Mouse (Mus musculus): ENCODE data around the gene Tns4. TPM values are rescaled to one million over a fixed set of nuclear protein-coding genes. Genes with fewer than 3 reads are reported as not detected.

Tns4 gene
- total RNA-seq, 4 experiments from 2014 or later: 0.28 to 1.3 (median 0.31) TPM

DNA sequence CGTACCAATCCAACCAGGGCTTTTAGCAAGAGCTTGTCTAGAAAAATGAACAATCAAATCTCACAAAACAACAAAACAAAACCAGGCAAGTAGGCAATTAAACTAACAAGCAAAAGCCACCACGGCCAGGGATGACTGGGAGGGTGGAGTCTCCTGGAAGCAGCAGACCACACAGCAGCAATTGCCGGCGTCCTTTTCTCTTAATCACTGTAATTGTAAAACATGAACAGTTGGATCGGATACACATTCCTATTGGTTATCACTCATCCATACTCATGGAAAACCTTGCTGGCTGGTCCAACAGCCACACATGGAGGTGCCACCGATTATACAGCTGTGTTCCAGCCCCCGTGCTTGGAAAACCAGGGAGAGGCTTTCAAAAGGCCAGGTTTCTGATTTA, 28.8 kb upstream of the Tns4 start:
- no peak for DNase-seq

DNA sequence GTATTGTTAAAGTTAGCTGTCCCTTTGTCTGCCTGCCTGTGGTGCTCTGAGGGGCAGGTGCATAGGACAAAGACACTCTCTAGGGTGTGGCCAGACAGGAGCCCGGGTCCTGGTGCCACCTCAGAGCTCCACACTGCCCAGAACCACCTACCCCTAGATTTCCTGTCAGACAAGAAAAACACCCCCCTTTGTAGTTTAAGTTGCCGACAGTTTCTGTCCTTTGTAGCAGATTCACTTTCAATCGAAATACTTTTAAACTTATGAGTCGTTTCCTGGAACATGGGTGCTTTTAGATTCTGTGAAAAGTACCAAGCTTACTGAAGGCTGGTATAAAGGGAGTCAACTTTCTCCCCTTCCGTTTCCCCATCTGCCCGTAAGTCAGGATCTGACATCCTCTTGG, 26.8 kb upstream of the Tns4 start:
- no peak for DNase-seq

DNA sequence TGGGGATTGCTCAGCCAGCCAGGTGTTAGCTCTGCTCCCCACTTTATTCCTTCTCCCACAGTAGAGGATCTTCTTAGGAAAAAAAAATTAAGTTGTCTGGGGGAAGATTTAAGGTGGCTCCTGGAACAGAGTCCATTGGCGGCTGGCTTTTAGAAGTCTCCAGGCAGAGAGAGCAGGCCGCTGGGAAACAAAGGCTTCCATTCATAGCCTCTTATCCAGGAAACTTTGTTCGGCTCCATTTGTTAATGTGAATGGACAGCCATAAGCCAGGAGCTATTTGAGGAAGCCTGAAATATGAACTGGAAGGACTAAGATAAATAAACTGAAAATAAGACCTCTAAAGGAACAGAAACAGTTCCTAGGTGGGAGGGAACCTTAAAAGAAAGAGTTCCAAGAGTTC, 24.0 kb upstream of the Tns4 start:
- DNase-seq: no peak

DNA sequence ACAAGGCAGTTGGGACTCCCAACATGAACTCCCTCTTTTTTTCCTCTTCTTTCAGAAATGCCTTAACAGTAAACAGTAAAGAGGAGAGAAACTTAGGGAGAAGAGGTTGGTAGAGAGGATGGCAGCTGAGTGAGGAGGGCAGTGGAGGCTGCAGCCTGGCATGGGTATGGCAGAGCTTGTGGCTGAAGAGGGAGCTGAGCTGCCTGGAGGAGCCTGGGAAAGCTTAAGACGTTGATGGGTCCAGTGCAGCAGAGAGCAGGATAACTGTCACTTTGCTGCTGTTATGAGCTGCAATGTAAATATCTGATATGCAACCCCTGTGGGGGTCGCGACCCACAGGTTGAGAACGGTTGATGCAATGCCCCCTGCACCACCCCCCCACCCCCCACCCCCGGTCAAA, 23.6 kb upstream of the Tns4 start:
- DNase-seq: no peak

DNA sequence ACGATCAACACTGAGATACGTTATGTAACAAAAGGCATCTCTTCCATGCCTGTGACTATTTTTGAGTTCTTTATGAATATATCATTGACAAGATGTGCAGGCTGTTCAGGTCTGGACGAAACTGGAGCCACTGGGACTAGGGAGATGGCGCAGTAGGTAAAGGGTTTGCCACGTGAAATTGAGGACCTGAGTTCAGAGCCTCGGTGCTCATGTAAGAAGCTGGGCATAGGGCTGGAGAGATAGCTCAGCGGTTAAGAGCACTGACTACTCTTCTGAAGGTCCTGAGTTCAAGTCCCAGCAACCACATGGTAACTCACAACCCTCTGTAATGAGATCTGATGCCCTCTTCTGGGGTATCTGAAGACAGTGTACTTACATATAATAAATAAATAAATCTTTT, 22.5 kb upstream of the Tns4 start:
- DNase-seq: no peak

DNA sequence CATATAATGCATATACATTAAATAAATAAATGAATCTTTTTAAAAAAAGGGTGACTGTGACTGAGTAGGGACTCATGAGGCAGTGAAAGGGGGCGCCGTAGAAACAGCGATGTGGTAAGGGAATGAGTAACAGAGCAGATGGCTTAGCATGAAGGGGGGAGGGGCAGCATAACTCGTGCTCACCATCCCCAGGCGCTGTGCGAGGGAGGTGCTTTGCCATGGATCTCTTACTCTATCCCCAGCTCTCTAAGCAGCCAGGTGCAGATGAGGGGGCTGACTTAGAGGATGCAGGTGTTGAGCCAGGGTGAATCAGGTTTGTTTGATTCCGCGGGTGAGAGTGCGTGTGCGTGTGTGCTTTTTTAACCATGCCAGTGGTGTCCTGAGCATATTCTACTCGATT, 22.0 kb upstream of the Tns4 start:
- no peak for DNase-seq

DNA sequence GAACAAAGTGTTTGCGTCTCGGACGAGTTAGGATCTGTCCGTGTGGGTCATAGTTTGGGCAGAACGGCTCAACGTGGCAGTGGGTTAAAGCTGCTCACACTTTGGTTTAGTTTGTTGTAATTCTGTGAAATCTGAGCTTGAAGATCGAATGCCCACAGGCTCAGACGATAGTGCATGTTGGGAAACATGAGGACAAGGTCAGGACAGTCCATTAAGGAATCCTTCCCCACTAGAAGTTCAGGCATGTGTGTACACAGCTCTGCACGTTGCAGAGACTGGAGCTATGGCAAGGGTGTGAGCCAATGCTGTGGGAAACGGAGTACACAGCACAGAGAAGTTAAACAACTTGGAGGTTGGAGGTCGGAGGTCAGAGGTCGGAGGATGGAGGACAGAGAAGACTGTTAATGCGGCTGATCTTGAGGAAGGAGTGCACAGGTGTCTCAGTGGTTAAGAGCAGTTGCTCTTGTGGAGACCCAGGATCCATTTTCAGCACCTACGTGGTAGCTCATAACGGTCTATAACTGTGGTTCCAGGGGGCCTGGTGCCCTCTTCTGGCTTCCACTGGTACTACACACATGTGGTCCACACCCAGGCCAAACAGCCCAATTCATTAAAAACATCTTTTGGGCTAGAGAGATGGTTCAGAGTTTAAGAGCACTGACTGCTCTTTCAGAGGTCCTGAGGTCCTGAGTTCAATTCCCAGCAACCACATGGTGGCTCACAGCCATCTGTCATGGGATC, 21.4 kb upstream of the Tns4 start:
- DNase-seq: no peak

DNA sequence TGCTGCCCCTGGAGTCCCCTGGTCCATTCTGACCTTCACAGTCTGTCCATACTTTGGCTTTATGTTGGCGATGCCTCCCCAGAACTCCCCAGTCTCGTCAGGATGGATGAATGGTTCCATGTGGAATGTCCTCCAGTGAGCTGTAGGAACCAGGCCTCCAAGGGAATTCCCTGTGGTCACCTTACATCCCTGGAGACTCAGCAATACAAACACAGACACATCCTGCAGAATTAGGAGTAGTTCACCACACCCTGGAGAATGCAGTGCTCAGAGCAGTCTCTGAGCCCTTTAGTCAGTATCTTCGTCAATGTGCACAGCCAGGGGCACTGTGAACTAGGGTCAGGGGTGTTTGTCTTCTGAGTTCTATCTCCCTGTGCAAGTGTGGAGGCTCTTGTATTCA, 19.2 kb upstream of the Tns4 start:
- DNase-seq: no peak

DNA sequence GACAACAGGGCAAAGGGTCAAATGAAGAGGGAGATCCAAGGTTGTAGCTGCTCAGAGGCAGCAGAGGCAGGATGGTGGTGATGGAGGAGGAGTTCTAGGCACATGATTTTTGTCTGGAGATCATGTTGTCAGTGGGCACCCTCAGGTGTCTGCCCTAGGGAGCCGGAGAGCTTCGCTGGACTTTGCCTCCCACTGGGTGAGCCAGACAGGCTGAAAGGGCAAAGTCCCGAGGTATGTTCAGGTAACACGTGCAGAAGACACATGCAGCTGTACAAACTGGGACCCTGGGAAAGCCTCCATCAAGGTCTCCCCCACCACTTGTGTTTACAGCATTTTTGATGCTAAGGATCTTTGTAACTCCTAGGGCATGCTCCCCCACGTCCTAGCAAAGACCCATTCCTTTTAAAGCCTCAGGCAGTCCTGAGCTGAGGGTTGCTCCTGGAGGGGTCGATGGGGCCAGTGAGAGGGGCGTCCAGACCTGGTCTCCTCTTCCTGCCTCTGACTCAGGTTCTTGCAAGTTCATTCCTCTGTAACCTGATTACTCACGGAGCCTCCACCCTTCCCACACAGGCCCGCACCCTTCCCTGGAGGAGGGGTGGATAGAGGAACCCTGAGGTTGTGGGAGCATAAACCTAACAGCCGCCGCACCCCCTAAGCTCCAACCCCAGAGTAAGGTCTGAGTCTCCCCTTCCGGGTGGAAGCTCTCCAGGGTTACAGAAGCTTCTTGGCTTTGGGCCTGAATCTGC, 17.0 kb upstream of the Tns4 start:
- no peak for DNase-seq

DNA sequence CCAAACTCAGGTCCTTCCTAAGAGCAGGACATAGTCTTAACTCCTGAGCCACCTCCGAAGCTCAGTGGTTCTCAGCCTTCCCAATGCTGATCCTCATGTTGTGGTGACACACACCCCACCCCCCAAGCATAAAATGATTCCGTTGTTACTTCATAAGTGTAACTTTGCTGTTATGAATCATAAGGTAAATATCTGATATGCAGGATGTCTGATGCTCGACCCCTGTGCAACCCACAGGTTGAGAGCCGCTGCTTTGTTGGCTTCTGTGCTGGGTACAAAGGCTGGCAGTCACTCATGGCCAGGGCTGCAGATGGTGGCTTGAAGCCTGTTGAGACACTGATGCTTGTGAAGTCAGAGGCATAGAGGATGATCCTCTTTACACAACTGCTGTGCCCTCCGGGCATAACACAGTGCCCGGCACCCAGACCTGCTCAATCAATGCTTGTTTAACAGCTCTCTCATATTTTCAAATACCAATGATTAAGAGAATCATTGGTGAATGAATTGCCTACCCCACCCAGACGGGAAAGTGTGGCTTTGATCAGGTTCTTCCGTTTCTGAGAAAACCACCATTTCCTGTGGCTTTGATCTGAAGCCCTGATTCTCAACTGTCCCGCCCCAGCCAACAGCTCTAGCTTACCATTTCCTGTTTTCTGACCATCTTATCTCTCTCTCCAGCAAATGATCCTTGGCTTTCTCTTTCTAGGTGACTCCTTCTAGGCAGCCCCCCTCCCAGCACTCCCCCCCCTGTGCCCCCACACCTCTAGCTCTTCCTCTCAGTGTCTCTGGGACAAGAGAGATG, 15.7 kb upstream of the Tns4 start:
- no peak for DNase-seq

DNA sequence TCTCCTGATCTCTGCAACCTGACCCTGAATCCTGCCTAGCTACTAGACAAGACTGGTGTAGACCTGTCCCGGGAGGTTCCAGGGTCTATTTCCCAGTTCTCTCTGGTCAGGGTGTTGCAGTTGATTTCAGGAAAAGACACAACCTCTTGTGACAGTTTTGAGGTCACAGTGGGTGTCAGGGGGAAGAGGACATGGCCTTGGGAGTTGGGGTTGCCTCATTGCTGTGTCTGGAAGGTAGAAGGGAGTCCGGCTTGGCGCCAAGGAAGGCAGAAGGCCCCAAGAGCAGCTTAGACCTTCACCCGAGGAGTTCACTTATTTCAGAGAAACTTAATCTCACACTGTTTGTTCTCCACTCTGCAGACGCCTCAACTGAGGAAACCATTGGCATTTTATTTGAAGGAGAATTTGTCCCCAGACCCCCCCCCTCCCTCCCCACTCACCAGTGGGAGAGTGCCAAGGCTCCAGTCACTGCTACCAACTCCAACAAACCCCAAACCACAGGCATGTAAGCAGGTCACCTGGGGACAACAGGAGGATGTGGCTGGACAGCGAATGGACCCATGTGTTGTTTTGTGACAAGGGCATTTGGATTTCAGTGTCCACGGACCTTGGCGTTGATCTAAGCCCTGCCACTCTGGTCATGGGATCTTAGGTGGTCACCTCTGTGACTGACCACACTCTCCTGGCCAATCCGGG, 13.6 kb upstream of the Tns4 start:
- DNase-seq: no peak

DNA sequence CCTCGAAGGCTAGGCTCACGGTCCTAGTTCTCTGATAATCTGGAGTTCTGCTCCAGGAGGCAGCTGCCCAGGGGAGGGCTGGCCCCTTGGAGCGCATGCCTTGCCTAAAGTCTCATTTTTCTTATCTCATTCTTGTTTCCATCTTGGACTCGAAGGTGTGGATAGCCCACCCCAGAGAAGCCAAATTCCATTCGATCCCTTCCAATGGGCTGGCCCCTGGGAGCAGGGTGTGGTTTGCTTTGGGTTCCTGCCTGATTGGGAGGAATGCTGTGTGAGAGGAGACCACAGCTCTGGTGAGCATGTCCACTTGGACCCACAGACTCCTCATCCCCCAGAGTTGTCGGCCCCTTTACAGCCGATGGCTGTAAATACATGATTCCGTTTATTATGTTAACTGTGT, 12.6 kb upstream of the Tns4 start:
- DNase-seq: no peak

DNA sequence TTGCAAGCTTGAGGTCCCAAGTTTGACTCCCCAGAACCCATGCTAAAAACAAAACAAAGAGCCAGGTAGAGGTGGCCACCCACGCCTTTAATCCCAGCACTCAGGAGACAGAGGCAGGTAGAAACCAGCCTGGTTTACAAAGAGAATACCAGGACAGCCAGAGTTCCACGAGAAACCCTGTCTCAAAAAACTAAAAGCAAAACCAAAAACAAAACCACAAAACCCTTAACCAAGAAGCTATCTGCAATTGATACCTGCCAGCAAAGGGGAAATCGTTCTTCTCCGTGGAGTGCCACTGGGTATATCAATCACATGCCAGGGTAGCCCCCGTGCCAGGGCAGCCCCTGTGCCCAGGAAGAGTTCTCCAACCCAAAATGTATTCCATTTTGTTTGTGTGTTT, 11.1 kb upstream of the Tns4 start:
- no peak for DNase-seq

DNA sequence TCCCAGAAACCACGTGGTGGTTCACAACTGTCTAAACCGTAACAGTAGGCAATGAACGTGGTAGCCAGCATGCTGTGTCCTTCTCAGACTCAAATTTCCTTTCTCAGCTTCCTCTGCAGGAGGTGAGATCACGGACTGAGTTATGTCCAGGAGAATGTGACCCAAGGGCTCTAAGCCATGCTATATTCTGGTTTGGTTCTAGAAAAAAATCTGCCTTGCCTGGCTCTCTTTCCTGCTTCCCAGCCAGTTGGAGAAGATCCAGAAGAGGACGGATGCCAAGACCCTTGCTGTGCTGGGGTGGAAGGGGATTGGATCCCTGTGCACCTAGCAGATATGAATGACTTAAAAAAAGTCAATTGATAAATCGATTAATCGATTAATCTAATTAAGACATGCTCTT, 10.4 kb upstream of the Tns4 start:
- no peak for DNase-seq

DNA sequence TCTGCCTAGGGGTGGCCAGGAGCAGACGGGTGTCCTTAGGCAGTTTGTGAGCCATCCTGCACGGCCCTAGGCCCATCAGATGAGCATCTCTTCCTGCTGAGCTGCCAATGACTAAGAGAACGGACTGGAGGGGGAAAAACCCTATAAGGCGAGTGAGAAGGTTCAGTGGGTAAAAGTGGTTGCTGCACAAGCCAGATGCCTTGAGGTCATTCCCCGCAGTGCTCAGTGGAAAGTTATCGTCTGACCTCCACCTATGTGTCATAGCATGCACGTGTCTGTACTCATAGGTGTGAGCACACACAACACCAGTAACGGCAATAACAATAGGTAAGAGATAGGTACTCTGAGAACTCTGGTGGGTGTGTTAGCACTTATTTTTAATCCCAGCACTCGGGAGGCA, 9.8 kb upstream of the Tns4 start:
- DNase-seq: no peak

DNA sequence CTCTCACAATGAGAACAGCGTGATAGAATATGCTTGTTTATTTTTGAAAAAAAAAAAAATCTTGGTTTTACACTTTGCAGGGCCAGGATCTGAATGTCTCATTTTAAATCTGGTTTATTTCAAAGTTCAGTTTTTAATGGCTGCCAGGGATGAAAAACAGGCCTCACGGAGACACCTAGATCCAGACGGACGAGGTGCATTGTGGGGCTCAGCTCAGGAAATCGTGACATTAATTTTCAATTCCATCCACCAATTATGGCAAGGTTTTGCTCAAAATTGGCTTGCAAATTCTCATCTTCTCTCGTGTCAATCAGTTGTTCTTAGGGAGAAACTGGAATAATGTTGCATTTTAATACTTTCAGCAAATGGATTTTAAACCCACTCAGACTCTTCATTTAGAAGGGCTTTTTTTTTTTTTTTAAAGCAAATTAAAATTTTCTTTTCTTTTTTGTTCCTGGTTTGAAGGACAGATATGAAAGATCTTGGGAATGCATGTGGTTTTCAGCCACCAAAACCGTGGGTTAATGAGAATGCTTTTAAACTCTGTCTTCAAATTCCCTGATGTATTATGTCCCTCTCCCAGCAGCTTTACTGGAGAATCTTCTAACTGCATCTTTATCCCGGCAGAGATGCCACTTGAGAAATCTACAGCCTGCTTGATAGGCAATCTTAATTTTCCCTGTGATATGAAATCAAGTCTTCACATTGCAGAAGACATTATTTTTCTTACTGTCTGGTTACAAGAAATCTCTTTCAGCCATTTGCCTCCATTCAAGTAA, 8.1 kb upstream of the Tns4 start:
- no peak for DNase-seq

DNA sequence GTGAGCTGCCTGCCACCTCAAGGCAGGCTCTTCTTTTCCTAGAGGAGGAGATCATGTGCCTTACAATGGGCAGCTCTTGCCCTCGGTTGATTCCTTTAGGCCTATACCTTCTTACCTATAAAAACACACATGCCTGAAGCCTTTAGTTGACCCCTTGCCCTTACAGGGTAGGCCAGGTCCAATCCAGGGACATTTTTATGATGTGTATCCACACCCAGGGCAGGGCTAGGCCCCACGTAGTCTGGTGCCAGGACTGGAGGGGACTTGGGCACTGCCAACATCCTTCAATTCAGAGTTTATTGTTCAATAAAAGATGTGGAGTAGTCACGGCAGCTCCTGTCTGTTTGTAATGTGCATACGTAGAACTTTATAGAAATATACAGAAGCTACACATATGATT, 7.3 kb upstream of the Tns4 start:
- no peak for DNase-seq

DNA sequence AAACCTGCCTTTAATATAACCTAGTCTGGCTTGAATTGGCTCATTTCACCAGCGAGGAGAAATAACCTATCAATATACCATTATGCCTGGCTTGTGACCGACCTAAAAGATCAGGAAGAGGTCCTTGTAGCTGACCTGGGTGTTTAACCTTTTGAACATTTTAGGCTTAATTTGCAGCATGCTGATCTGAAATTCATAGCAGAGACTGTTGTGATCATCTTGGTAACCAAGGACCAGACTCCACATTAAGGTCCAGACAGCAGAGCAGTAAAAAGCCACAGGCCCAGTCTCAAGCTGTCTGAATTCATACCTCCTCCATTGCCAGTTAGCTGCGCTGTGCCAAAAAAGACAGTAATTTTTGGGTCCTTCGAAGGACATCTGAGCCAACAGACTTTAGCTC, 6.7 kb upstream of the Tns4 start:
- no peak for DNase-seq

DNA sequence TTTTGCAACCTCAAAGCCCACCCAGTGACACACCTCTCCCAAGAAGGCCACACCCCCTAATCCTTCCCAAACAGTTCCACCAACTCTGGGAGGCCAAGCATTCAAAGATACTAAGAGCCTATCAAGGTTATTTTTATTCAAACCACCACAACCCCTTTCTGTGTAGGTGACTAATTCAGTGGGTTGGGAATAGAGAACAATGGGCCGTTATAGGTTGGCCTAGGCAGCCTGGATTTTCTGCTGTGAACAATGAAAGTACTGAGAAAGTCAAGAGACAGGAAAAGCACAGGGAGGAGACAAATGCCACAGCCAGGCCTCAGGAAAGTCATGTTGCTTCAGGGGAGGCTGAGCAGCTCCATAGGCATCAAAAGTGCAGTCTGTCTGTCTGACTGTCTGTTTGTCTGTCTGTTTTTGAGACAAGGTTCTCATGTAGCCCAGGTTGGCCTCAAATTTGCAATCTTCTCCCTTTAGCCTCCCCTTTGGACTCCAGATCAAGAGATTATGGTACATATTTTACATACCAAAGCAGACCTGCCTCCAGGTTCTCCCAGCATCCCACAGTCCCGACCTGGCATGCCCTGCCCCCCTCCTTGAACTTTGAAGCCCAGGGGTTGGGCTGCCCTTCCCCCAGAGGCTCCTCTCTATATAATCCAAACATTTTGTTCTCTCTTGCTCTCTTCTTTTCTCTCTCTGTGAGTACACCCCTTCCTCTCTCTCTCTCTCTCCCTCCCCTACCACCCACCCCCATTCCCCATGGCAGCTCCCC, 6.0 kb upstream of the Tns4 start:
- no peak for DNase-seq

DNA sequence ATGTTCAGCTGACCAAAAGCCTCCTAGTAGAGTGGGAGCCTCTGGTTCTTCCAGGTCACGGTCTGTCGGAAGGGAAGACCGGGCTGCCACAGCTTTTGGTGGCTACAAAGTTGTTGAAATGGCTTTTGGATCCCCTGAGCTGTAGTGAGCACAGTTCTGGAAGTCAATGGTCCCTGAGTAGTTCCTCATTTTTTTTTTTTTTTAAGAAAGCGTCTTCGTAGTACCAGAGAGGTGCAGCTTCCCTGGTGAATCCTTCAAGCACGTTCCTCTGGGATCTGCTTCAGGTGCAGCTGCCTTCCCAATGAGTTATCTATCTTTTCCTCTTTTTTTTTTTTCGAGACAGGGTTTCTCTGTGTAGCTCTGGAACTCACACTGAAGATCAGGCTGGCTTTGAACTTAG, 4.6 kb upstream of the Tns4 start:
- DNase-seq: no peak

DNA sequence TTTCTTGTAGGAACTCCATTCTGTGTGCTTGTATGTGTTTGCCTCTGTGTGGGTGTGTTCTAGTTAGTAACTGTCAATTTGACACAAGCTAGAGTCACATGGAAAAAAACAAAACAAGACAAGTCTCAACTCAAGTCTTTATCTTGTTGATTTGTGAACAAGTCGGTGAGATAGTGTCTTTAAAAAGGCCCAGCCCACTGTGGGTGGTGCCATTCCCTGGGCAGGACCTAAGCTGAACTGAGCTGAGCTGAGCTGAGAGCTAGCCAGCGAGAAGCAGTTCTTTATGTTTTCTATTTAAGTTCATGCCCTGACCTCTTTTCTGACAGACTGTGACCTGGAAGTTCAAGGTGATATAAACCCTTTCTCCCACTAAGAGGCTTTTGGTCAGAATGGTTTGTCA, 2.6 kb upstream of the Tns4 start:
- DNase-seq: no peak

Measured in adrenal gland, adult 8-10 months (tissue).